Mouse (Mus musculus) heart, adult 2 months (tissue): ENCODE data around the gene Ip6k1. TPM values are rescaled to one million over a fixed set of nuclear protein-coding genes. Genes with fewer than 3 reads are reported as not detected.
"Not testable (repeated sequence)": the region's sequence is repeated elsewhere in the genome, so short reads cannot be mapped to it uniquely, and the experiment has no call there.

Source experiments
- DNase-seq, 2 experiments: peaks; one replicate each; pipeline ENCODE4 v3.0.0; 2021
- H3K27ac ChIP-seq: fragments of 200-600 bp; 2 replicates; pipeline ENCODE4 v1.8.1; 2022
- H3K27me3 ChIP-seq: fragments of 200-500 bp; 2 replicates; pipeline ENCODE4 v1.6.1; 2012; ENCODE audit warnings: mild to moderate bottlenecking, low read length, inconsistent platforms, mixed read lengths; ENCODE audit not compliant: control insufficient read depth, insufficient read depth
- H3K36me3 ChIP-seq: fragments of 200-500 bp; 2 replicates; pipeline ENCODE4 v1.6.1; 2012; ENCODE audit warnings: low read length, inconsistent platforms; ENCODE audit not compliant: control insufficient read depth, insufficient read depth
- H3K4me1 ChIP-seq: fragments of 200-500 bp; 2 replicates; pipeline ENCODE4 v1.6.1; 2011; ENCODE audit warnings: low read length; ENCODE audit not compliant: control insufficient read depth, insufficient read depth
- H3K4me3 ChIP-seq: fragments of 200-600 bp; 2 replicates; pipeline ENCODE4 v1.8.1; 2022
- H3K79me2 ChIP-seq: fragments of 200-500 bp; replicated peaks from 2 replicates; pipeline ENCODE4 v1.6.1; 2012; ENCODE audit warnings: mild to moderate bottlenecking, inconsistent platforms, low read length, moderate library complexity, mixed read lengths; ENCODE audit not compliant: control insufficient read depth, insufficient read depth
- H3K9ac ChIP-seq: fragments of 200-500 bp; 2 replicates; pipeline ENCODE4 v1.6.1; 2012; ENCODE audit warnings: low read depth, mild to moderate bottlenecking, control low read depth, inconsistent platforms, low read length, mixed read lengths
- CTCF ChIP-seq: fragments of 200-600 bp; IDR thresholded peaks from 2 replicates; pipeline ENCODE4 v1.8.1; 2022; ENCODE audit warnings: antibody characterized with exemption, mild to moderate bottlenecking, moderate library complexity
- EP300 ChIP-seq: fragments of 200-500 bp; IDR thresholded peaks from 2 replicates; pipeline ENCODE4 v1.6.1; 2011; ENCODE audit warnings: low read depth, low read length, control low read depth; ENCODE audit not compliant: insufficient read depth
- POLR2A ChIP-seq: fragments of 200-500 bp; IDR thresholded peaks from 2 replicates; pipeline ENCODE4 v1.6.1; 2011; ENCODE audit warnings: mild to moderate bottlenecking, low read depth, low read length, control low read depth; ENCODE audit not compliant: insufficient read depth
- WGBS: fragments of 180-500 bp; shearing (Covaris S2); methylation state at CpG from one replicate; pipeline ENCODE4 v1.1.7; 2018; 5-methylcytosine and 5-hydroxymethylcytosine counted together
- intact Hi-C: fragments of 180-260 bp; cut with DNase I; formaldehyde crosslinking; loops from one replicate; pipeline ENCODE4 v1.15.1; 2025
- polyA plus RNA-seq: library from polyadenylated mRNA; depleted of rRNA; stranded (reverse); fragments of >200 nt; gene quantifications from 2 replicates; pipeline ENCODE4 v1.2.3, GENCODE M21; 2012
- total RNA-seq, 2 experiments: library from RNA; stranded (reverse); gene quantifications; 2 replicates each; pipeline ENCODE4 v1.2.3; 2021

Ip6k1 gene
- total and polyA plus RNA-seq, 3 experiments, result 30.9 to 46.0 (median 39.8) TPM

DNA sequence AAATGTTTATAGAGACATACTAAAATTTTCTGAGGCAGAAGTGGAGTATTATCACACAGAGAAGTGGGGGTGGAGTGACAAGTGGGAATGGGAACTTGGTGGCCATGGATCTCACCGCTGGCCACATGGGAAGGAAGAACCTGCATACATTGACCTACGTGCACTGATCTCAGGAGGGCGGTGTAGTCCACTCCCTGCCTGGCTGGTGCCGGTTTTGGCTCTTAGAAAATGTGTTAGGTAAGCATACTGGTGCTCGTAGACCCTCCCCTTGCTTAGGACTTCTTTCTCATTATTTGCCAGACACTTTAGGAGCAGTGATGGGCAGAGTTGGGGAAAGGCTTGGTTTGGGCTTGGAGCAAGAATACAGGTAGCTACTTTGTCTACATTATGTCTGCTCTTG lies 5.7 kb downstream of the Ip6k1 start:
- WGBS, result 80% methylated on average over 5 of the region's 5 CpGs
- H3K9ac ChIP-seq, result no peak overlapping the region

DNA sequence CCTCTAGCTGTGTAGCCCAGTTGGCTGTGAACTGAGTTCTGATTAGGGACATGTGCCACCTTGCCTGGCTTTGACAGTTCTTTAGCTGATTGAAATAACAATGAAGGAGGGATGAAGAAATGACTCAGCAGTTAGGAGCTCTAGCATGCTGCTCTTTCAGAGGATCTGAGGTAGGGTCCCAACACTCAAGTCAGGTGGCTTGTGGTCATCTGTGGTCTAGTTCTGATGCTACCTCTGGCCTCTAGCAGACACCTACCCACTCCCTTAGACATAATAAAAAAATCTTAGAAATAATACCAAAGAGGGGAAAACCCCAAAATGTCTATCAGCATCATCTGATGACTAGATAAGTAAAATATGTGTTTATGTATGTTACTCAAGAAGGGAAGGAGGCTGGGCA lies 8.1 kb downstream of the Ip6k1 start:
- intact Hi-C loops, result no loop called here
- H3K27ac ChIP-seq, result no peak overlapping the region

More for the DNA sequence above, 5.7 kb downstream of the Ip6k1 start:
- Histone ChIP-seq H3K36me3 (peaks cover 26% of the 10 kb centered on the region), H3K4me1 (peaks cover 21% of the 10 kb centered on the region), H3K27me3 (no peaks in the 10 kb centered on the region), H3K4me3 (no peak overlapping the region), H3K79me2 (peaks cover 20% of the 10 kb centered on the region), H3K27ac (no peak overlapping the region)
- DNase-seq, result no peak
- intact Hi-C loops, result no loop called here
- TF ChIP-seq CTCF (no peak), EP300 (no peak), POLR2A (no peak)

DNA sequence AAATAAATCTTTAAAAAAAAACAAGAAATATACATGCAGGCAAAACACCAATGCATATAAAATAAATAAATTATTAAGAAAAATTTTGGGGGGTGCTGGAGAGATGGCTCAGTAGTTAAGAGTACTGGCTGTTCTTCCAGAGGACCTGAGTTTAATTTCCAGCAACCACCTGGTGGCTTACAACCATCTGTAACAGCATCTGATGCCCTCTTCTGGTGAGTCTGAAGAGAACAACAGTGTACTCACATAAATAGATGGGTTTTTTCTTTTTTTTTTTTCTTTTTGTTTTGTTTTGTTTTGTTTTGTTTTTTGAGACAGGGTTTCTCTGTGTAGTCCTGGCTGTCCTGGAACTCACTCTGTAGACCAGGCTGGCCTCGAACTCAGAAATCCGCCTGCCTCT lies 11.3 kb downstream of the Ip6k1 start:
- H3K4me1 ChIP-seq, result peaks cover 15% of the 10 kb centered on the region
- H3K4me3 ChIP-seq, H3K27me3 ChIP-seq, H3K27ac ChIP-seq, H3K9ac ChIP-seq, H3K79me2 ChIP-seq, intact Hi-C loops, DNase-seq: not testable (repeated sequence)
- TF ChIP-seq CTCF, result peak; percentile 32
- WGBS, result 92% methylated on average over 2 of the region's 2 CpGs
- H3K36me3 ChIP-seq, result peaks cover 29% of the 10 kb centered on the region

More for the DNA sequence above, 8.1 kb downstream of the Ip6k1 start:
- peaks cover 17% of the 10 kb centered on the region for H3K79me2 ChIP-seq
- no peak for DNase-seq
- peaks cover 23% of the 10 kb centered on the region for H3K36me3 ChIP-seq
- H3K27me3 ChIP-seq, result no peaks in the 10 kb centered on the region
- H3K4me1 ChIP-seq, result peaks cover 17% of the 10 kb centered on the region
- H3K4me3 ChIP-seq, result no peak overlapping the region
- no peak overlapping the region for H3K9ac ChIP-seq
- no peak for TF ChIP-seq POLR2A
- TF ChIP-seq CTCF, result no peak
- no peak for TF ChIP-seq EP300

DNA sequence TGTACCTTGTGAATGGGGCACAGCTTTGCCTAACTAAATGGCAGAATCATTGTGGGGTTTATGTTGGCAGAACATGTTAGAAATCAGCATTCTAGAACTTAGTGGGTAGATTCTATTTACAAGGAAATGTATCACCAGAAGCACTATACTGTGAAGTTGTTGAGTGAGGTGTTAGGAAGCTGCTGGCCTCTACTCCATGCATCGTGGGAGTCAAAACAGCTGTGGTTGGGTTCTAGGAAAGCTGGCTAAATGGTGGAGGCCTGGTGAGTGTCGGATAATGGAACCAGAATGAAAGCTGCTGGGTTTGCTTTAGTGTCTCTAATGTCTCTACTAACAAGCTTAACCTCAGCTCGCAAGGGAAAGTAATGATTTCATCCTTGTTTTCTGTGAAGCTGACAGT lies 14.8 kb downstream of the Ip6k1 start:
- Histone ChIP-seq H3K4me1 (peaks cover 9% of the 10 kb centered on the region), H3K9ac (no peak overlapping the region), H3K79me2 (peaks cover 4% of the 10 kb centered on the region), H3K27me3 (no peaks in the 10 kb centered on the region), H3K27ac (no peak overlapping the region), H3K4me3 (no peak overlapping the region), H3K36me3 (peaks cover 34% of the 10 kb centered on the region)
- no peak for TF ChIP-seq CTCF
- TF ChIP-seq EP300, result no peak
- no peak for TF ChIP-seq POLR2A
- 74% methylated on average over 3 of the region's 3 CpGs for WGBS
- no peak for DNase-seq
- intact Hi-C loops, result no loop called here

DNA sequence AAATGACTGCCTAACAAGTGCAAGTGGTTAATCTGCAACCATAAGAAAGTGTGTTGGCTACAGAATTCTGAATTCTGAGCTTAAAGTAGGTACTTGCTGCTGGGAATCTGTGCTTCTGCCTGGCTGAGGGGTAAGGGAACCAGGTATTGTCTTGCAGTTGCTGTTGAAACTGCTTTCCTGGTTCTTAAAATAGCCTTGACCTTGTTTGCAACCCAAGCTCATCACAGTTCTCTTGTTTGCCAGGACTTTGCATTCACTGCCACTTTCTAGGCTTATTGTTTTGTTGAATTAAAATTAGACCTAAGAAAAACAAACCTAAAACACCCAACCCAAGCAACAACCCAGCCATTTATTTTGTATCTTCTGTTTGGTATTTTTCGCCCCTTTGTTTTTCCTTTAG lies 18.4 kb downstream of the Ip6k1 start:
- no peak overlapping the region; the same call in 1 of the 2 replicates for H3K9ac ChIP-seq
- no peak overlapping the region for H3K4me3 ChIP-seq
- H3K4me1 ChIP-seq, result peaks cover 6% of the 10 kb centered on the region
- H3K36me3 ChIP-seq, result peaks cover 27% of the 10 kb centered on the region
- TF ChIP-seq EP300 (no peak), POLR2A (no peak), CTCF (no peak)
- peaks cover 6% of the 10 kb centered on the region for H3K79me2 ChIP-seq
- H3K27me3 ChIP-seq, result no peaks in the 10 kb centered on the region
- peak overlapping the region; percentile 52 for H3K27ac ChIP-seq
- intact Hi-C loops, result no loop called here
- 73% methylated on average over 1 of the region's 1 CpGs for WGBS
- DNase-seq, result no peak

DNA sequence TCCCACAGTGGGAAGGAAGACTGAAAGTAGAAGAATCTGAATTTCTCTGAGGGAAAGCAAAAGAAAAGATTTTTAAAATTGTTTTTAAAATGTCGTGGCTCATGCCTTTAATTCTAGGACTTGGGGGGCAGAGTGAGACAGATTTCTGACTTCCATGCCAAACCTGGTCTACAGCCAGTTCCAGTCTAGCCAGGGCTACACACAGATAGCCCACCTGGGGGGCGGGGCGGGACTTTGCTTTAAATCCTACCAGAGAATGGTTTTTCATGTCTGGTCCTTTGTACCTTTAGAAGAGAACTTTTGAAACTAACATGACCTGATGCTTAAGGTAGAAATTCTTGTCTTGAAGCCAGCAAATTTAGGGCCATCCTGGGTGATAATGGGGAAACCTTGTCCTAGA lies 20.9 kb downstream of the Ip6k1 start:
- no peak for TF ChIP-seq CTCF
- no peak for TF ChIP-seq POLR2A
- TF ChIP-seq EP300, result no peak
- H3K9ac ChIP-seq, result no peak overlapping the region
- peaks cover 4% of the 10 kb centered on the region for H3K4me1 ChIP-seq
- peaks cover 6% of the 10 kb centered on the region for H3K79me2 ChIP-seq
- no peaks in the 10 kb centered on the region for H3K27me3 ChIP-seq
- no peak overlapping the region for H3K4me3 ChIP-seq
- no peak overlapping the region for H3K27ac ChIP-seq
- intact Hi-C loops, result no loop called here
- DNase-seq, result no peak
- H3K36me3 ChIP-seq, result peaks cover 18% of the 10 kb centered on the region
- 86% methylated on average over 3 of the region's 3 CpGs for WGBS
